Comparison of ENCODE assay signal across 22 mouse cellular contexts in the genomic region with DNA sequence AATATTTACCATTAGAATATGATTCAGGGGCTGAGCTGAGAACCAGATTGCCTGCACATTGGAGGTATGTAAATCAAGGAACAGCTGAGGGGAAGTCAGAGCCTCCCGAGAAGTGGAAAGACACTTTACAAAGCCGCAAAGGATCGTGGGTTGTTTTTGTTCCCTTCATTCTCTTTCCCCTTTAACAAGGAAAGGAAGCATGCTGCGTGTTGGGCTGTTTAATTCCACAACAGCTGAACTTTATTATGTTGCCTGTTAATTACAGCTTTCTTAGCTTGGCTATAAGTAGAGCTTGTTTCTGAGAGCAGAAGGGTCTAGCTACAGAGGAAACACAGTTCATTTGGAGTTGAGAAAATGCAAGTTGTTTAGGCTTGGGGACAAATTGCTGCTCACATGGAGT.
DNase-seq lines count a peak whose midpoint lies in the region; ATAC-seq and TF ChIP-seq lines count a peak whose summit lies in the region.
"Had no signal": no experiment of that assay in that cellular context is flagged by ENCODE, and none has a peak within 500 bp of the region (broad histone marks: within the 10 kb centered on the region; RNA-seq: fewer than 3 reads in every experiment).

No protein-coding gene starts in this region.

- H3K36me3 ChIP-seq in kidney, embryonic 15.5 days = no peaks in the 10 kb centered on the region
- H3K36me3 ChIP-seq in midbrain, embryonic 11.5 days (ENCODE audit: control insufficient read depth, insufficient read depth, low read length) = no peaks in the 10 kb centered on the region
- no peaks in the 10 kb centered on the region for H3K36me3 ChIP-seq in midbrain, embryonic 16.5 days (ENCODE audit: control insufficient read depth, insufficient read depth, low read length)
- H3K36me3 ChIP-seq in forebrain, embryonic 16.5 days (ENCODE audit: control insufficient read depth, insufficient read depth) = no peaks in the 10 kb centered on the region
- H3K36me3 ChIP-seq in stomach, postnatal 0 days (ENCODE audit: control insufficient read depth, insufficient read depth, low read length) = no peaks in the 10 kb centered on the region

- TF ChIP-seq EP300 in stomach, postnatal 0 days (optimal IDR thresholded peaks at IDR 0.05) = no peak

- no peak overlapping the region for H3K4me2 ChIP-seq in kidney, embryonic 15.5 days
- no peak overlapping the region for H3K4me2 ChIP-seq in midbrain, embryonic 11.5 days
- no peak overlapping the region for H3K4me2 ChIP-seq in midbrain, embryonic 16.5 days (ENCODE audit: low read length)
- H3K4me2 ChIP-seq in forebrain, embryonic 16.5 days (ENCODE audit: low read length) = no peak overlapping the region
- H3K4me2 ChIP-seq in stomach, postnatal 0 days (replicated peaks; ENCODE audit: low read depth) = no peak overlapping the region
- H3K4me2 ChIP-seq: liver, embryonic 11.5 days had no signal

- TF ChIP-seq CTCF in stomach, postnatal 0 days (IDR thresholded peaks at IDR 0.05; ENCODE audit: low read depth) = no peak

- ATAC-seq in kidney, embryonic 15.5 days (replicated peaks; ENCODE audit: low FRiP score) = no peak
- ATAC-seq in midbrain, embryonic 11.5 days (ENCODE audit: low FRiP score) = no peak
- ATAC-seq in midbrain, embryonic 16.5 days = no peak
- peak; percentile 43 for ATAC-seq in forebrain, embryonic 16.5 days
- ATAC-seq in stomach, postnatal 0 days (ENCODE audit: low FRiP score, low TSS enrichment) = no peak
- ATAC-seq: hindbrain, postnatal 0 days; intestine, postnatal 0 days had no signal

- no peak for DNase-seq in kidney, postnatal 25 days
- peak; percentile 45 for DNase-seq in midbrain, embryonic 11.5 days (ENCODE audit: low spot score, missing footprints)
- DNase-seq in heart, postnatal 36 days = no peak
- DNase-seq in stomach, postnatal 0 days (ENCODE audit: low spot score) = no peak
- DNase-seq: adrenal gland, postnatal 36 days; cerebellum, adult 2 months; cerebellum, postnatal 36 days; gastrocnemius, postnatal 25 days; heart, adult 2 months; heart, postnatal 4 days; left cerebral cortex, postnatal 4 days; lung, adult 18-20 months; thymus, postnatal 36 days had no signal

- H3K4me1 ChIP-seq in kidney, embryonic 15.5 days = peaks cover 9% of the 10 kb centered on the region; the same call in 1 of the 2 replicates
- no peaks in the 10 kb centered on the region for H3K4me1 ChIP-seq in midbrain, embryonic 11.5 days (ENCODE audit: control insufficient read depth, insufficient read depth, low read length)
- H3K4me1 ChIP-seq in midbrain, embryonic 16.5 days (ENCODE audit: control insufficient read depth, insufficient read depth, low read length) = no peaks in the 10 kb centered on the region
- H3K4me1 ChIP-seq in forebrain, embryonic 16.5 days (replicated peaks; ENCODE audit: control insufficient read depth, insufficient read depth, low read length) = peaks cover 30% of the 10 kb centered on the region
- no peaks in the 10 kb centered on the region for H3K4me1 ChIP-seq in stomach, postnatal 0 days (replicated peaks; ENCODE audit: control insufficient read depth, insufficient read depth)
- H3K4me1 ChIP-seq: megakaryocyte, embryonic 14.5 days had no signal

- H3K4me3 ChIP-seq in kidney, embryonic 15.5 days (replicated peaks) = no peak overlapping the region
- no peak overlapping the region for H3K4me3 ChIP-seq in midbrain, embryonic 11.5 days (ENCODE audit: low read depth, low read length)
- H3K4me3 ChIP-seq in midbrain, embryonic 16.5 days (ENCODE audit: low read depth, low read length) = no peak overlapping the region
- H3K4me3 ChIP-seq in forebrain, embryonic 16.5 days (replicated peaks; ENCODE audit: low read length) = no peak overlapping the region
- H3K4me3 ChIP-seq in stomach, postnatal 0 days (ENCODE audit: low read depth, low read length) = no peak overlapping the region
- H3K4me3 ChIP-seq: erythroblast, embryonic 14.5 days; heart, adult 2 months; left cerebral cortex, adult 2 months; megakaryocyte, embryonic 14.5 days had no signal

- intact Hi-C loops in heart, postnatal 36 days (cut with DNase I) = no loop called here

- H3K27me3 ChIP-seq in kidney, embryonic 15.5 days = no peaks in the 10 kb centered on the region
- H3K27me3 ChIP-seq in midbrain, embryonic 11.5 days (ENCODE audit: control insufficient read depth, insufficient read depth, low read length) = no peaks in the 10 kb centered on the region
- H3K27me3 ChIP-seq in midbrain, embryonic 16.5 days (ENCODE audit: control insufficient read depth, insufficient read depth, low read depth, low read length) = no peaks in the 10 kb centered on the region
- H3K27me3 ChIP-seq in forebrain, embryonic 16.5 days (replicated peaks; ENCODE audit: control insufficient read depth, insufficient read depth, low read length) = no peaks in the 10 kb centered on the region
- no peaks in the 10 kb centered on the region for H3K27me3 ChIP-seq in stomach, postnatal 0 days (ENCODE audit: control insufficient read depth, insufficient read depth, low read length)
- H3K27me3 ChIP-seq: megakaryocyte, embryonic 14.5 days had no signal

- H3K9ac ChIP-seq in kidney, embryonic 15.5 days = no peak overlapping the region
- H3K9ac ChIP-seq in midbrain, embryonic 11.5 days (ENCODE audit: low read length) = no peak overlapping the region
- H3K9ac ChIP-seq in midbrain, embryonic 16.5 days (ENCODE audit: low read depth, low read length) = no peak overlapping the region
- no peak overlapping the region for H3K9ac ChIP-seq in forebrain, embryonic 16.5 days (replicated peaks; ENCODE audit: low read depth, low read length)
- no peak overlapping the region for H3K9ac ChIP-seq in stomach, postnatal 0 days (ENCODE audit: low read length)

- WGBS in kidney, embryonic 15.5 days = 46% methylated on average over 4 of the region's 4 CpGs
- 71% methylated on average over 4 of the region's 4 CpGs for WGBS in midbrain, embryonic 11.5 days
- WGBS in midbrain, embryonic 16.5 days = 60% methylated on average over 4 of the region's 4 CpGs
- 7% methylated on average over 4 of the region's 4 CpGs for WGBS in forebrain, embryonic 16.5 days
- WGBS in stomach, postnatal 0 days = 47% methylated on average over 4 of the region's 4 CpGs

- H3K9me3 ChIP-seq in kidney, embryonic 15.5 days (replicated peaks) = no peaks in the 10 kb centered on the region
- H3K9me3 ChIP-seq in midbrain, embryonic 11.5 days (ENCODE audit: control insufficient read depth, low read length) = no peaks in the 10 kb centered on the region
- no peaks in the 10 kb centered on the region for H3K9me3 ChIP-seq in midbrain, embryonic 16.5 days (replicated peaks; ENCODE audit: control insufficient read depth, low read length, poor library complexity, severe bottlenecking)
- H3K9me3 ChIP-seq in forebrain, embryonic 16.5 days (ENCODE audit: control insufficient read depth, low read length) = no peaks in the 10 kb centered on the region
- H3K9me3 ChIP-seq in stomach, postnatal 0 days (ENCODE audit: control insufficient read depth, low read length) = no peaks in the 10 kb centered on the region

- H3K27ac ChIP-seq in kidney, embryonic 15.5 days = 0 out of 2 replicates have a peak overlapping the region, but pooled peaks have one; percentile 13
- H3K27ac ChIP-seq in midbrain, embryonic 11.5 days (ENCODE audit: low read depth, low read length) = no peak overlapping the region
- H3K27ac ChIP-seq in midbrain, embryonic 16.5 days (ENCODE audit: low read length) = no peak overlapping the region
- peak overlapping the region; percentile 7; the same call in 1 of the 2 replicates for H3K27ac ChIP-seq in forebrain, embryonic 16.5 days (ENCODE audit: low read length)
- H3K27ac ChIP-seq in stomach, postnatal 0 days (replicated peaks) = no peak overlapping the region
- H3K27ac ChIP-seq: heart, adult 2 months; hindbrain, postnatal 0 days; left cerebral cortex, adult 2 months had no signal

Comparison
In these comparisons a context has a peak if more than half of its experiments do, and no peak if none do; other contexts are left out.
1. H3K27ac ChIP-seq: peak in kidney, embryonic 15.5 days (single experiment) and forebrain, embryonic 16.5 days (single experiment); none in midbrain, embryonic 11.5 days (single experiment), midbrain, embryonic 16.5 days (single experiment) and stomach, postnatal 0 days (single experiment).